Mouse (Mus musculus) kidney, adult 18-20 months (tissue): ENCODE results near the gene Mapt.
A peak's percentile ranks its signal among the peaks of the same experiment; 100 is the strongest.

Source experiments
- DNase-seq: peaks from one replicate; pipeline ENCODE4 v3.0.0; 2021

Mapt gene

DNA sequence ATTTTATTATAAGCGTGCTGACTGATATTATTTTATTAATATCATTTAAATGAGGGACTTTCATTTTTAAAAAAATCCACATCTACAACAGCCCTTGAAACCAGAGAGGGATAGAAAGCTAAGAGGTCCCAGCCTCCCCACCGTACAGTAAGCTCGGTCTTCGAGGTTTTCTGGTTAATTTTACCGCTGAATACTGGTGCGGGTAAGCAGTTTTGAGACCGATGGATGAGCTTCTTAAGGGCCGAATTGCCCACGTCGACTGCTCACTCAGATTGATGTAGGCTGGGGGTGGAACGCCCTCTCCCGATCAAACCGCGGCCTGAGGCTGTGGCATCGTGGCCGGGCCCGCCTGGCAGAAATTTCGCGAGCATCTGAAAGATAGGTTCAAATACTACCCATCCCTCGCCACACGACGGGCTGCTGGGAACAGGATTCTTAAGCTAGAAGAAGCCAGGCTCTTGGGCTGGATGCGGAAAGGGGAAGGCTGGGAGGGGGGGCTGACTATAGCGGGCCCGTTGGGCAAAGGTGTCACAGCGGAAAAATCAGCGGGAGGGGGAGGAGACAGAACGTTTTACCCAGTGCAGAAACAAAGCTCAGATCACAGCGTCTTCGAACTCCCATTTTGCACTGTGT is 2.5 kb downstream of the Mapt start:
- DNase-seq, result no peak

DNA sequence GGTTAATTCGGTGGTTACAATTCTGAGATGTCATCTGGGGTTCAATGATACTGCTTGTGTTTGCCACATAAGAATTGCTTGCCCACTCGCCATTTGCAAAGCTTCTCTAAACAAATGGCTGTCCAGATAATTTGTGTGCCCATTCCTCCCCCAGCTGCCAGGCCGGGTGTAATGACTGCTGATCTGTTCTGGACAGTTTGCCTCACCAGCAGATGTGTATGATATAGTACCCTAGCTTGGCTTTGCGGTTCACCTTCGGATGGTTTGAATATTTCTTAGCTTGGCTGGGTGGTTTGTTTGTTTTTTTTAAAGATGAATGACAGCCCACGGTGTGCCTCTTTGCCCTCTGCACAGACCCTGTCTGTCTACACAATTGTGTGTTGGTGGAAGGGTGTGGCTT is 3.5 kb downstream of the Mapt start:
- no peak for DNase-seq

DNA sequence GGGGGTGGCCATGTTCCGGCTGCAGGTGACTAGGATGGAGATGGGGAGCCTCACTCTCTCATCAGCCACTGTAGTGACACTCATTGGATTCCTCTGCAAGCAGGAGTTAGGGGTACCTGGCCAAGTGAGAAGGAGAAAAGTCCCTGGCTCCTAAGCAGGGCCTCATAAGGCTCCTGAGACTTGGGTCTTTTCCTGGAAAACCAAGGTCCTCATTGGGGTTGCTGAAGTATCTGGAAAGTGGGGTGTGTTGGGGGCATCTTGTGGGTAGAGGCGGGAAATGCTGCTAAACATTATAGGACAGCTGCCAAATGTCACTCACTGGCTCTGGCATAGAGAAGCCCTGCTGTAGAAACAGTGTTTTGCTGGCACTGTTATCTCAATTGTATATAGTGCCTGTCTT is 4.7 kb downstream of the Mapt start:
- DNase-seq, result no peak

GRCm38 (mm10) chr11:104237226-104237625 is 6.0 kb downstream of the Mapt start:
- peak; percentile 71 for DNase-seq

DNA sequence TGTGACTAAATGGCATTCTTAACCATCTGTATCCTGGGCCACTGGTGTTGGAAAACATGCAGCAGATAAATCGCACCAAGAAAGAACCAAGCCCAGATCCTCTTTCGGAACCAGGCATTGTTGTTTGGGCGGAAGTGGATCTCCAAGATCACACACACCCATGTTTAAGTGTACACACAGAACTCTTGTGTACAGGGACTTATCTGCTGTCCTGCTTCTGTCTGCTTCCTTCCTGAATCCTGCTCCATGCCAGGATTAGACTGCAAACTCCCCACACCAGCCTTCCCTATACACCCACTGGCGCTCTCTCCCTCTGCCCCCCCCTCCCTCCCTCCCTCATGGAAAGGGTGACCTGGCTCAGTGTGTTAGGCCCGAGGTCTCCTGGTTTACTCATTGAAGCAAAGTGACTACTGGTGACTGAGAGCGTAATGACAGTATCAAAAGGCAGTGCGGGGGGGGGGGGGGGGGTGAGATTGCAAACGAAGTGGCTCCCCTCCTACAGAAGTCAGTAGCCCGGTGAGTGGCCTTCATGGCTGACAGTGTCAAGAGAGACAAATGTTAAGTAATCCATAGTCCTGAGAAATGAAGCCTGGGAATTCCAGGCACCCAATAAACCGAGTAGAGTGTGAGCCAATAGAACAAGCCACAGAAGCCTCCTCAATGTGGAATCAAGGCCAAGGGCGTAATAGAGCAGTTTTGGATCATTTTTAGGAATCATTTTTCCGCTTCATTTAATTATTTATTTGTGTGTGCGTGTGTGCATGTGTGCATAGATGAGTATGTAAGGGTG is 7.0 kb downstream of the Mapt start:
- DNase-seq, result no peak

- peak; percentile 37 for DNase-seq
These were observed 14.3 kb downstream of the Mapt start for GRCm38 (mm10) chr11:104245478-104245877.

GRCm38 (mm10) chr11:104246171-104246694 is 15.0 kb downstream of the Mapt start:
- DNase-seq, result peak; percentile 73

- peak; percentile 68 for DNase-seq
These were observed 16.0 kb downstream of the Mapt start for GRCm38 (mm10) chr11:104247141-104247717.

GRCm38 (mm10) chr11:104249420-104249819 is 18.2 kb downstream of the Mapt start:
- no peak for DNase-seq

- no peak for DNase-seq
These were observed 19.9 kb downstream of the Mapt start for GRCm38 (mm10) chr11:104251121-104251520.

DNA sequence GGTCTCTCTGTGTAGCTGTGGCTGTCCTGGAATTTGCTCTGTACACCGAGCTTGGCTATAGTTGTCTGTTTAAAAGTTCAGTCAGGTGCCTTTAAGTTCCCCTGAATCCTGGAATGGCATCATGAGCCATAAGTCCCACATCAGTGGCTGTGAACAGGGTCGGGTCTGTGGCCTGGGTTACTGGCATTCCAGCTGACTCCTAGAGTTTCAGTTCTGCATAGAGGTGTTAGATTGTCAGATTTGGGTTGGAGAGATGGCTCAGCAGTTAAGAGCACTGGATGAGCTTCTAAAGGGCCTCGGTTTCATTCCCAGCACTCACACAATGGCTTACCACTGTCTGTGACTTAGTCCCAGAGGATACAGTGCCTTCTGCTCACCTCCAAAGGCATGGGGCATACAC is 20.9 kb downstream of the Mapt start:
- no peak for DNase-seq

- no peak for DNase-seq
These were observed 23.3 kb downstream of the Mapt start for GRCm38 (mm10) chr11:104254408-104255039.

GRCm38 (mm10) chr11:104256179-104256578 is 25.0 kb downstream of the Mapt start:
- no peak for DNase-seq

GRCm38 (mm10) chr11:104258991-104259390 is 27.8 kb downstream of the Mapt start:
- no peak for DNase-seq

DNA sequence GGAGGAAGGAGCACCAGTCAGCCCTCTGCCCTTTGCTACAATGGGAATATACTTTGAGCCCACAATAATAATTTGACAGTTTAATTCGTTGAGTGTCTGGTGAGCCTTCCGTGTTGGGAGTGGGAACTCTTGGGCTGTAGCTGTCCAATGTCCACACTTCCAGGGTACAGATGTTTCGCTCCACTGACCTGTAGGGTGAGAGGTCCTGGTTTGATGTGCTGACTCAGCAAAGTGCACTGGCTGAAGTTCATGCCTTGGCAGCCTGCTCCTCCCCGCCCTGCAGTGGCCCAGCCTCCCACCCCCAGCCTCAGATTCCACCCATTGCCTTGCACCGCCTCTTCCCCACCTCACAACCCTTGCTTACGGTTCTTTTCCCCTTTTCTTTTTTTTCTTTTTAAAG is 33.5 kb downstream of the Mapt start:
- peak; percentile 75 for DNase-seq

GRCm38 (mm10) chr11:104265669-104266068 is 34.5 kb downstream of the Mapt start:
- no peak for DNase-seq

DNA sequence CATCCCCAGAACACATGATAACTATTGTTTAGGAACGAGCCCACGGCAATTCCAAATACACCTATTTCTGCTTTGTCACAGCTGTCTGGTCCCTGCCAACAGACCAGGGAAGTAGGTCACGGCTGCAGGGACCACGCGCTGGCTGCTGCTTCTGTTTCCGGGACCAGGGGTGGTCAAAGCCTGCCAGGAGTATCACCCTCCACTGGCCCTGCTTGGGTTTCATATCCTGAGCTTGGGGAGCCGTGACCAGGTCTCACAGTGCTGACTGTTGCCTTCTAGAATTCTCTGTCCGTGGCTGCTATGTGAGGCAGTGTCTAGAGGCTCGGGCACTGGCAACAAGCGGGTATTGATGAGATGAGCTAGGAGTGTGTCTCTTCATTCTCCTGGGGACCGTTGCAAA is 36.2 kb downstream of the Mapt start:
- DNase-seq, result peak; percentile 47

- peak; percentile 80 for DNase-seq
These were observed 38.2 kb downstream of the Mapt start for GRCm38 (mm10) chr11:104269385-104269822.

- DNase-seq, result no peak
These were observed 39.3 kb downstream of the Mapt start for GRCm38 (mm10) chr11:104270452-104270851.

- DNase-seq, result no peak
These were observed 39.7 kb downstream of the Mapt start for GRCm38 (mm10) chr11:104270876-104271275.

DNA sequence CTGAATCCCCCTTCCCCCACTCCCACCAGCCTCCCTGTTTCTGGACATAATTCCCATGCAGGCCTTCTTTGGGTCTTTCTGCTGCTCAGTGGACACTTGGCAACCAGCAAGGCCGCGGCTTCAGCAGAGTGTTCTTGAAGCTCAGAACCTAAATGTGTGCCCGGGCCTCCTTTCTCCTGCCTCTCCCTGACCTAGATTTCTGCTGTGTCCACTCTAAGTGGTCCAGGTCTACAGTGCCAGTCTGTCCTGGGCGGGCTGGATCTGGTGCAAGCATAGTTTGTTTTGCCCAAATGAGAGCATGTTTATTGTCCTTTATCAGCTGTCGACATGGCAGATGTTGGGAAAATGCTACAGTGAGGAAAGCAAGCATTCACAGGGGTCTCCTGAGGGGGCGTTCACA is 40.7 kb downstream of the Mapt start:
- no peak for DNase-seq

- peak; percentile 89 for DNase-seq
These were observed 41.2 kb downstream of the Mapt start for GRCm38 (mm10) chr11:104272352-104272751.

GRCm38 (mm10) chr11:104275765-104276164 is 44.6 kb downstream of the Mapt start:
- DNase-seq, result no peak
